Mouse (Mus musculus) heart, adult 8-10 months (tissue): Measurements from ENCODE around the gene Sfpq. TPM values are rescaled to one million over a fixed set of nuclear protein-coding genes. Genes with fewer than 3 reads are reported as not detected.
"Not testable (repeated sequence)": the region's sequence is repeated elsewhere in the genome, so short reads cannot be mapped to it uniquely, and the experiment has no call there.

Experiments
- DNase-seq: peaks from one replicate; pipeline ENCODE4 v3.0.0; 2022; ENCODE audit warnings: low spot score
- total RNA-seq, 4 experiments: library from RNA; stranded (reverse); gene quantifications; 2 replicates each; pipeline ENCODE4 v1.2.4; 2022

Gene Sfpq
- 10 to 100 TPM; 60.3 to 71.5 (median 62.8) TPM for total RNA-seq

- peak; percentile 100 for DNase-seq
These were observed at the start of gene Sfpq for GRCm38 (mm10) chr4:127021151-127021945. Gene Sfpq (plus strand): TSS chr4:127021324.

- peak; percentile 17 for DNase-seq
These were observed 43.7 kb upstream of the Sfpq start for GRCm38 (mm10) chr4:126977467-126977866.

GRCm38 (mm10) chr4:126978706-126979105, 42.4 kb upstream of the Sfpq start:
- DNase-seq = no peak

- no peak for DNase-seq
These were observed 37.8 kb upstream of the Sfpq start for GRCm38 (mm10) chr4:126983321-126983720.

GRCm38 (mm10) chr4:126983736-126984525, 37.2 kb upstream of the Sfpq start:
- DNase-seq = not testable (repeated sequence)

- no peak for DNase-seq
These were observed 34.4 kb upstream of the Sfpq start for GRCm38 (mm10) chr4:126986768-126987167.

GRCm38 (mm10) chr4:126988503-126988902, 32.6 kb upstream of the Sfpq start:
- no peak for DNase-seq

- DNase-seq = no peak
These were observed 30.6 kb upstream of the Sfpq start for GRCm38 (mm10) chr4:126990553-126990952.

GRCm38 (mm10) chr4:126992356-126992755, 28.8 kb upstream of the Sfpq start:
- DNase-seq = no peak

- not testable (repeated sequence) for DNase-seq
These were observed 21.8 kb upstream of the Sfpq start for GRCm38 (mm10) chr4:126999372-126999771.

- DNase-seq = no peak
These were observed 20.5 kb upstream of the Sfpq start for GRCm38 (mm10) chr4:127000601-127001105.

- DNase-seq = no peak
These were observed 16.7 kb upstream of the Sfpq start for GRCm38 (mm10) chr4:127004384-127004783.

GRCm38 (mm10) chr4:127005113-127005936, 15.8 kb upstream of the Sfpq start:
- no peak for DNase-seq

GRCm38 (mm10) chr4:127015294-127015993, 5.7 kb upstream of the Sfpq start:
- DNase-seq = peak; percentile 86

GRCm38 (mm10) chr4:127016366-127016765, 4.8 kb upstream of the Sfpq start:
- DNase-seq = no peak

GRCm38 (mm10) chr4:127020411-127021150, 543 bp upstream of the Sfpq start:
- no peak for DNase-seq

- peak; percentile 81 for DNase-seq
These were observed 984 bp downstream of the Sfpq start for GRCm38 (mm10) chr4:127021989-127022626.

GRCm38 (mm10) chr4:127023201-127023600, 2.1 kb downstream of the Sfpq start:
- DNase-seq = no peak

GRCm38 (mm10) chr4:127024240-127024639, 3.1 kb downstream of the Sfpq start:
- no peak for DNase-seq

GRCm38 (mm10) chr4:127026826-127027225, 5.7 kb downstream of the Sfpq start:
- DNase-seq = no peak
